Mouse (Mus musculus) c-Kit-negative CD71-positive TER-119-positive erythroid progenitor cells, embryonic 14.5 days (primary cell): ENCODE data around the gene Ak1.

ENCODE experiments used
- DNase-seq: peaks from one replicate; pipeline ENCODE4 v3.0.0-alpha.2; 2013; ENCODE audit warnings: low read depth, low spot score

The Ak1 gene

DNA sequence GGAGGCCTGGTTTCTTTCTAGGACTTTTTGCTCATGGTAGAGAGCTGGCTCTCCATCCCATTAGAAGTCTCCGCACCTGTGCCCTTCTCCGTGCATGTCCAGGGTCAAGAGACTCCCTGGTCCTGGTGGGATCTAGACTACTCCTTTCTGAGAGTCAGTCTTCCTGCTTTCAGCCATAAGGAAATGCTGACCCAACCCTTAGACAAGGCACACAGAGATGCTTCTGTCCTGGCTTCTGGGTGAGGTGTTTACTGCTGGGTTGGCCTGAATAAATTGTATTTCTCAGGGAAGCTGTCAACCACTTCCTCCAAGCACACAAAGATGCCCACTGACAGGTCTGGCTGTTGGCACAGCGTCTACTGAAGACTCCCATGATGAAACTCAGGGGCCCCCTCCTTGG, 22.1 kb upstream of the Ak1 start, which contains the start of gene St6galnac6:
TSS of gene St6galnac6 (plus strand) at position 301 of the 400 bp plus-strand sequence.
- no peak for DNase-seq

DNA sequence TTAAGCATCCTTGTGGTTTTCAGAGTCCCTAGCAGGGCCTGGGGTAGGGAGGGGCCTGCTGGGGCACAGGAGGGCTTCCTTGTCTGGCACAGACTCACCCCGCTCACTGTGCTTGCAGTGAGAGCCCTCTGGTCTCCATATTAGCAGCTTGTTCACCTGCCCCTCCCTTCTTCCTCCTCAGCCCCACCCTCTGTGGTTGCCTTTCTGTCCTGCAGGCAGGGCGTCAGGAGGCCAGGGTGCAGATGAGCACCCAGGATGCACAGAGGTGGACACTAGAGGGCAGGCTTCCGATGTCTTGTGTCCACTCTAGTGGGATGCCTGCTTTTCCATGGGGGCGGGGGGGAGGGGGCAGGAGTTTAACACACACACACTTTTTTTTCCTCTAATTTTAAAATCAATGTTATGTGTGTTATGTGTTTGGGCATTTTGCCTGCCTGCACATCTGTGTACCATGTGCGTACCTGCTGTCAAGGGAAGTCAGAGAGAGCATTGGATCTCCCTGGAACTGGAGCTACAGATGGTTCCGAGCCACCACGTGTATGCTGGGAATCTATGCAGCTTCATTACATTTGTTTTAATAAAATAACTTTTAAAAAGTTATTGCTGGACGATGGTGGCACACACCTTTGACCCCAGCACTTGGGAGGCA, 20.0 kb upstream of the Ak1 start:
- DNase-seq: no peak

DNA sequence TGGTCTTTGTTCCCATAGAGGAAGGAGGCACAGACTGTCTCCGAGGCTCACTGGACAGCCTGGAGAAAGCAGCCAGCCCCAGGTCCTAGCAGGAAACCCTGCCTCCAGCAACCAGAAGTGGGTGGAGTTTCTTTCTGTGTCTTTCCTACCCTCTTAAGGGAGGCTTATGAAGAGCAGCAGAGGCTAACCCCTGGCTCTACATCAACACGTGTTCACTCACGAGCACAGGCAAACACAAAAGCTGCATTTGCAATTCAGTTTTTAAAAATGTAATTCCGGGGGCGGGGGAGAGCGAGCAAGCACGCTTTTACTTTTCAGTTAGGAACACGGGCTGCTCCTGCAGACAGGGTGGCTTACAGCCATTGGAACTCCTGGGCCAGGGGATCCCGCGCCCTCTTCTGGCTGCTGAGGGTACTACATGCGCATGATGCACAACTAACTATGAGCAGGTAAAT, 18.9 kb upstream of the Ak1 start:
- DNase-seq: peak; percentile 56

GRCm38 (mm10) chr2:32604631-32605030, 16.9 kb upstream of the Ak1 start:
- no peak for DNase-seq

GRCm38 (mm10) chr2:32606161-32607142, 15.1 kb upstream of the Ak1 start:
- DNase-seq: peak; percentile 75

- DNase-seq: no peak
Observed at GRCm38 (mm10) chr2:32607262-32607947, 14.2 kb upstream of the Ak1 start.

DNA sequence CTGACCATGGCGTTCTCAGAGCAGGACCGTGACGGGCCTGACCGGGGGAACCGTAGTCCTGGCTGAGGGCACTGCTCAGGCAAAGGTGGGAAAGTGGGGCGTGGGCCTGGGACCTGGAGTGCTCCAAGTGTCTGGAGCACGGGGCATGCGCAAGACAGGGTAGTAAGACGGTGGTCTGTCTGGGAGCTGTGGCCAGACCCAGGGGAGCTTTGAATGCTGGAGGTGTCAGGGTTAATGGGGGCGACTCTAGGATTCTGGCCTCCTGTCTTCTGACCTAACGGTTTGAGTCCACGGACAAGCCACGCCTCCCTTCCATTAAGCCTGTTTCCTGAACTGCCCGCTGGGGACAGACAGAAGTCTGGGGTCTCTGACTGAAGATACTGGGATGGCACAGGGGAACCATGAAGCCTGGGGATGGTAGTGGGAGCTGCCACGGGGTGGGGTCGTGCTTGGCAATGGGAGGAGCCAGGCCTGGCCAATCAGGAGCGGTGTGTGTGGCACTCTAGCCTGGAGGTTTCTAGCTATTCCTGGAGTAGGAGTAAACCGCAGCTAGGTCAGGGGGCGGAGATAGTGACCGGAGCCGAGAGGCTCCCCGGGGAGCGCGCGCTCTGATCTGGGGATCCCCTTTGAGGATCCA, 13.3 kb upstream of the Ak1 start:
- DNase-seq: no peak

GRCm38 (mm10) chr2:32608778-32609435, 12.7 kb upstream of the Ak1 start:
- no peak for DNase-seq

DNA sequence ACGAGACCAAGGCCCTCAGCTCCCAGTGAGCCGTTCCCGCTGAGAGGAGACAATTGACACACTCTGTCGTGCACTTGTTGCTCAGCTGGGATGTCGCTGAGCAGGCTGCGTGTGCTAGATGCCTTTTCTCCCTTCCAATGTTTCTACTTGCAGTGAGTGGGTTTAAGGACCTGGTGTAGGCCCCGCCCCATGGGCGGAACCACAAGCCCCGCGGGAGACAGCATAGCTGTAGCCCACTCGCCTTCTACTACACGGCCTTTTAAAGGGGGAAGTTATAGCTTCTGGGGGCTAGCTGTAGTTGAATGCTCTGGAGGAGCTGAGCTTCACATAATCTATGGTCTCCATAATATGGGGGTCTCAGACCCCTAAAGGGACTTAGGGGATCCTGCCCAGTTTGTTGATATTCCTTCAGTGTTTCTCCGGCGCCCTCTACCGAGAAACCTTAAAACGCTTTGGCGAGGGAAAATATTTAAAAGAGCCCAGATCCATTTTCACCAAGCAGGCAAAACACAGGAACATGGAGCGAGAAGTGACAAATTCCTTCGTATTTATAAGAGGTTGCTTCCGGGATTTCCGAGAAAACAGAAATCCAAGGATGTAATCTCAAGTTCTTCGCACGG, 10.8 kb upstream of the Ak1 start:
- DNase-seq: no peak

DNA sequence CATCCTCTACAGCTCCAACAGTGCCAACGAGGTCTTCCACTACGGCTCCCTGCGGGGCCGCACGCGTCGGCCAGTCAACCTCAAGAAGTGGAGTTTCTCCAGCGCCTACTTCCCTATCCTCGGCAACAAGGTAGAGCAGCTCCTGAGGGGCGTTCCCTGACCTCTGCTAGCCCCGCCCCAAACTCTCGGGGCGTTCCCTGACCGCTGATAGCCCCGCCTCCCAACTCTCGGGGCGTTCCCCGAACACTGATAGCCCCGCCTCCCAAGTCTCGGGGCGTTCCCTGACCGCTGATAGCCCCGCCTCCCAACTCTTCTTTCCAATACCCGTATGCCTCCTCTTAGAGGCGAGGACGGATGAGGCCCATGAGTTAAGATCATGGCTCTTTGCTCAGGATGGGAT, 9.3 kb upstream of the Ak1 start:
- no peak for DNase-seq

GRCm38 (mm10) chr2:32617109-32617508, 4.4 kb upstream of the Ak1 start:
- no peak for DNase-seq

DNA sequence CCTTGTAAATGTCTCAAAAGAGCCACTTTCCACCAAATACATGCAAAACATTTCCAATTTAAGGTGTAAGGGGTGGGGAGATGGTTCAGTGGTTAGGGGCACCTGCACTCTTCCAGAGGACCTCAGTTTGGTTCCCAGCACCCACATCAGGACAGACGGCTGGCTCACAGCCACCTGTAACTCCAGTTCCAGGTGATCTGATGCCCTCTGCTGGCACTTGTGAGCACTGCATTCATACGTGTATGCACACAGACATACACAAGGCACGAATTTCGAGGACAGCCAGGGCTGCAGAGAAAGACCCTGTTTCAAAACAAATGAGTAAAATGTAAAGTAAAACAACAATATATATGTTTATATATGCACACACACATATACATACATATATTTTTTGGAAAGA, 4.0 kb upstream of the Ak1 start:
- no peak for DNase-seq

- DNase-seq: no peak
Observed at GRCm38 (mm10) chr2:32618051-32618450, 3.5 kb upstream of the Ak1 start.

- DNase-seq: no peak
Observed at GRCm38 (mm10) chr2:32620682-32621516, 659 bp upstream of the Ak1 start.

- no peak for DNase-seq
Observed at GRCm38 (mm10) chr2:32624111-32624748, 2.7 kb downstream of the Ak1 start.

DNA sequence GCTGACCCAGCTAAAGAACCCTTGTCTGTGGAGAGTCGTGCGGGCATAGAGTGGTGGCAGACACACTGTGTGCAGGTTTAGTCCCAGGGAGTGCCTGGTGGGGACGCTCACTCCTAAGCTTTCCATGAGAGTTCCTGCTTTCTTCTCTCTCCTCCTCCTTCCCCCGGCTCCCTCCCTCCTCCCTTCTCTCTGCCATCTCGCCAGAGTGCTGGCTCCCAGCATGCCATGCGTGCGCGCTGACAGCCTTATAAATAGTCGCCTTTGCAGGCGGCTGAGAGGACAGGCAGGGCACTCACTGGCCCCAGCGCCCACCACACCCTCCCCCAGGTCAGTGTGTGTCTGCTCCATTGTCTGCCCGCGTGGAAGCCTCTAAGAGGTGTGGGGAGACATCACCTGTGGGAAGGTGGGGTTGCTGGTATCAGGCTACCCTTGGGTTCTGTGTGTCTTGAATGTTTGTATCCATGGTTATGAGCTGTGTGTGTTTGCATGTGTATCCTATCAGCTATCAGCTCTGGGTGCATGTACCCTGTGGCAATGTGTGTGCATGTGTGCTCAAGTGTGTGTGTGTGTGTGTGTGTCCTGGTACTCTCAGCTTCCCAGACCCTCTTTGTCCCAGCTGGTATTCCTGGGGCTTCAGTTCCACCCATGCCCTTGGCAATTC, 3.8 kb downstream of the Ak1 start:
- DNase-seq: no peak

GRCm38 (mm10) chr2:32625873-32626694, 4.5 kb downstream of the Ak1 start:
- DNase-seq: no peak
